Mouse (Mus musculus): ENCODE results near the gene Tspan9. TPM values are rescaled to one million over a fixed set of nuclear protein-coding genes. Genes with fewer than 3 reads are reported as not detected.
A peak's percentile ranks its signal among the peaks of the same experiment; 100 is the strongest.

Gene Tspan9
- polyA plus RNA-seq, 1 experiment from 2014 or later: 130 TPM

DNA sequence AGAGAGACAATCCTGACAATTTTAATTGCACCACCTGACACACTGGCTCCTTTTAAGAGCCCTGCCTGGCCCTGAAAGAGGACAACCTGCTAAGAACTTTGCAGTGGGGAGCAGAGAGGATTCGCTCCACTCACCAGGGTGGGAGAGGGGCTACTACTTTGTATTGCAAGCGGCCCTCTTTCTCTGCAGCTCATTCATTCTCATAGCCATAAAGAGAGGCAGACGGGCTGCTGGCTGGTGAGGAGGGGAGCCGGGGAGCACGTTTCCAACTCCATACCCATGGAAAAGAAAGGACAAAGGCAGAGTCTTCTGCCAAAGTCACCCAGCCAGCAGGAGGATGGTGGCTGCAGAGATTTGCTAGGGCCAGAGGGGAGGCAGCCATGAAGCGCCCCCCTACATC is 169.8 kb downstream of the Tspan9 start:
- ATAC-seq (replicated peaks; ENCODE audit: insufficient number of reproducible peaks, low FRiP score, low TSS enrichment): no peak
- H3K27ac ChIP-seq (ENCODE audit: low read depth, low read length): peak overlapping the region; percentile 37; the same call in 1 of the 2 replicates
- H3K4me3 ChIP-seq (ENCODE audit: low read depth, low read length): no peak overlapping the region
- H3K4me1 ChIP-seq (ENCODE audit: control insufficient read depth, insufficient read depth, low read length): peaks cover 44% of the 10 kb centered on the region
- H3K9ac ChIP-seq (ENCODE audit: low read depth, low read length): peak overlapping the region; percentile 12; the same call in 1 of the 2 replicates
- 76% methylated on average over 6 of the region's 6 CpGs for WGBS (ENCODE audit: insufficient replicate concordance)
- no peaks in the 10 kb centered on the region for H3K27me3 ChIP-seq (ENCODE audit: control insufficient read depth, insufficient read depth, low read length)
- H3K9me3 ChIP-seq (replicated peaks; ENCODE audit: control insufficient read depth, low read length): no peaks in the 10 kb centered on the region
- no peaks in the 10 kb centered on the region for H3K36me3 ChIP-seq (ENCODE audit: control insufficient read depth, insufficient read depth, low read length)
- H3K4me2 ChIP-seq: no peak overlapping the region

GRCm38 (mm10) chr6:127971931-127972330 is 171.5 kb downstream of the Tspan9 start:
- H3K9ac ChIP-seq (ENCODE audit: low read depth, low read length): no peak overlapping the region
- H3K4me1 ChIP-seq (ENCODE audit: control insufficient read depth, insufficient read depth, low read length): peaks cover 46% of the 10 kb centered on the region
- no peak overlapping the region for H3K27ac ChIP-seq (ENCODE audit: low read depth, low read length)
- H3K9me3 ChIP-seq (replicated peaks; ENCODE audit: control insufficient read depth, low read length): no peaks in the 10 kb centered on the region
- no peak for ATAC-seq (replicated peaks; ENCODE audit: insufficient number of reproducible peaks, low FRiP score, low TSS enrichment)
- no peaks in the 10 kb centered on the region for H3K36me3 ChIP-seq (ENCODE audit: control insufficient read depth, insufficient read depth, low read length)
- H3K4me3 ChIP-seq (ENCODE audit: low read depth, low read length): no peak overlapping the region
- no peak overlapping the region for H3K4me2 ChIP-seq
- no peaks in the 10 kb centered on the region for H3K27me3 ChIP-seq (ENCODE audit: control insufficient read depth, insufficient read depth, low read length)
- 80% methylated on average over 5 of the region's 5 CpGs for WGBS (ENCODE audit: insufficient replicate concordance)

DNA sequence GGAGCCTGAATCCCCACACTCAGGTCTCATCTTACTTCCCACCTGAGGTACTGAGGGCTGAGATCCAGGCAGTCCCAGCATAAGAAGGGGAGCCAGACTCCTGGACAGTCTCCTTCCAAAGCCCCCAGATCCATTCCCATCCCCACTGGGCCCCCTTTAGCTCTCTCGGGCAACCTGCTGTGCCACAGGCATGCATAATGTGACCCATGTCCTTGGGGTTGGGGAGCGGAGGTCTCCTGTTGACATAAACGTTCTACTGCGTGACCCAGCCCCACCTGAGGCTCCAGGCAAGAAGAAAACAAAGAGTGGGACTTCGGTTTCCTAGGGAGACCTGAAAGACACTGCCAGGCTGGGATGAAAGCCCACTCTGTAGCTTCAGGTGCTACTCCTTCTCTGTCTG is 172.5 kb downstream of the Tspan9 start:
- Histone ChIP-seq H3K27ac (ENCODE audit: low read depth, low read length) (no peak overlapping the region), H3K9ac (ENCODE audit: low read depth, low read length) (no peak overlapping the region), H3K4me2 (no peak overlapping the region), H3K9me3 (replicated peaks; ENCODE audit: control insufficient read depth, low read length) (no peaks in the 10 kb centered on the region), H3K27me3 (ENCODE audit: control insufficient read depth, insufficient read depth, low read length) (no peaks in the 10 kb centered on the region), H3K4me1 (ENCODE audit: control insufficient read depth, insufficient read depth, low read length) (peaks cover 40% of the 10 kb centered on the region), H3K36me3 (ENCODE audit: control insufficient read depth, insufficient read depth, low read length) (no peaks in the 10 kb centered on the region), H3K4me3 (ENCODE audit: low read depth, low read length) (no peak overlapping the region)
- 59% methylated on average over 5 of the region's 5 CpGs for WGBS (ENCODE audit: insufficient replicate concordance)
- ATAC-seq (replicated peaks; ENCODE audit: insufficient number of reproducible peaks, low FRiP score, low TSS enrichment): no peak

- no peak overlapping the region for H3K4me2 ChIP-seq
- peaks cover 32% of the 10 kb centered on the region for H3K4me1 ChIP-seq (ENCODE audit: control insufficient read depth, insufficient read depth, low read length)
- no peak overlapping the region for H3K9ac ChIP-seq (ENCODE audit: low read depth, low read length)
- H3K9me3 ChIP-seq (replicated peaks; ENCODE audit: control insufficient read depth, low read length): no peaks in the 10 kb centered on the region
- no peak overlapping the region for H3K27ac ChIP-seq (ENCODE audit: low read depth, low read length)
- WGBS (ENCODE audit: insufficient replicate concordance): 9% methylated on average over 7 of the region's 7 CpGs
- no peak overlapping the region for H3K4me3 ChIP-seq (ENCODE audit: low read depth, low read length)
- peaks cover 4% of the 10 kb centered on the region for H3K36me3 ChIP-seq (ENCODE audit: control insufficient read depth, insufficient read depth, low read length)
- no peaks in the 10 kb centered on the region for H3K27me3 ChIP-seq (ENCODE audit: control insufficient read depth, insufficient read depth, low read length)
- no peak for ATAC-seq (replicated peaks; ENCODE audit: insufficient number of reproducible peaks, low FRiP score, low TSS enrichment)
These were observed 173.3 kb downstream of the Tspan9 start for GRCm38 (mm10) chr6:127970120-127970519.

DNA sequence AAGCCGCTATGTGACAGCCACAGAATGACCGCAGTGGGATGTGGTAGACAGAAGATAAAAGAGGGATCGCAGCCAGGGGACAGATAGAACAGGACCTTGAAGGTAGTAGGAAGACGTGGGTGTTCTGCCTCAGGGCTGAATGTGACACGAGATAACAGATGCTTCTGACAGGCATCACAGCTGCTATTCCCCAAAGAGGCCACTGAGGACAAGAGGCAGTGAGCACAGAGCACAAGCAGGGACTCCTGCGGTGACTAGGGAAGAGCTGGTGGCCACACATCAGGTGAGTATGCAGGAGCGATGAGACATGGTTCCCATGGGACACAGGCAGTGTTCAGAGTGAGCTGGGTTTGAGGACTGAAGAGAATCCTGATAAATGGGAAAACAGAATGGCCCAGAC is 173.7 kb downstream of the Tspan9 start:
- Histone ChIP-seq H3K4me2 (no peak overlapping the region), H3K27ac (ENCODE audit: low read depth, low read length) (no peak overlapping the region), H3K36me3 (ENCODE audit: control insufficient read depth, insufficient read depth, low read length) (peaks cover 4% of the 10 kb centered on the region), H3K9me3 (replicated peaks; ENCODE audit: control insufficient read depth, low read length) (no peaks in the 10 kb centered on the region), H3K4me3 (ENCODE audit: low read depth, low read length) (no peak overlapping the region), H3K4me1 (ENCODE audit: control insufficient read depth, insufficient read depth, low read length) (peaks cover 28% of the 10 kb centered on the region), H3K9ac (ENCODE audit: low read depth, low read length) (no peak overlapping the region), H3K27me3 (ENCODE audit: control insufficient read depth, insufficient read depth, low read length) (no peaks in the 10 kb centered on the region)
- no peak for ATAC-seq (replicated peaks; ENCODE audit: insufficient number of reproducible peaks, low FRiP score, low TSS enrichment)
- WGBS (ENCODE audit: insufficient replicate concordance): 42% methylated on average over 7 of the region's 7 CpGs

GRCm38 (mm10) chr6:127965497-127965896 is 177.9 kb downstream of the Tspan9 start:
- H3K27ac ChIP-seq (ENCODE audit: low read depth, low read length): no peak overlapping the region
- WGBS (ENCODE audit: insufficient replicate concordance): 54% methylated on average over 8 of the region's 8 CpGs
- no peak overlapping the region for H3K4me2 ChIP-seq
- no peak overlapping the region for H3K4me3 ChIP-seq (ENCODE audit: low read depth, low read length)
- no peaks in the 10 kb centered on the region for H3K27me3 ChIP-seq (ENCODE audit: control insufficient read depth, insufficient read depth, low read length)
- no peak; the same call in 1 of the 2 replicates for ATAC-seq (replicated peaks; ENCODE audit: insufficient number of reproducible peaks, low FRiP score, low TSS enrichment)
- H3K4me1 ChIP-seq (ENCODE audit: control insufficient read depth, insufficient read depth, low read length): peaks cover 12% of the 10 kb centered on the region
- no peaks in the 10 kb centered on the region for H3K9me3 ChIP-seq (replicated peaks; ENCODE audit: control insufficient read depth, low read length)
- H3K9ac ChIP-seq (ENCODE audit: low read depth, low read length): no peak overlapping the region
- peaks cover 14% of the 10 kb centered on the region for H3K36me3 ChIP-seq (ENCODE audit: control insufficient read depth, insufficient read depth, low read length)

- peaks cover 10% of the 10 kb centered on the region for H3K36me3 ChIP-seq (ENCODE audit: control insufficient read depth, insufficient read depth, low read length)
- no peaks in the 10 kb centered on the region for H3K27me3 ChIP-seq (ENCODE audit: control insufficient read depth, insufficient read depth, low read length)
- no peak overlapping the region for H3K4me2 ChIP-seq
- no peak overlapping the region for H3K9ac ChIP-seq (ENCODE audit: low read depth, low read length)
- H3K27ac ChIP-seq (ENCODE audit: low read depth, low read length): no peak overlapping the region
- 76% methylated on average over 1 of the region's 1 CpGs for WGBS (ENCODE audit: insufficient replicate concordance)
- no peaks in the 10 kb centered on the region for H3K9me3 ChIP-seq (replicated peaks; ENCODE audit: control insufficient read depth, low read length)
- no peaks in the 10 kb centered on the region for H3K4me1 ChIP-seq (ENCODE audit: control insufficient read depth, insufficient read depth, low read length)
- H3K4me3 ChIP-seq (ENCODE audit: low read depth, low read length): no peak overlapping the region
- no peak for ATAC-seq (replicated peaks; ENCODE audit: insufficient number of reproducible peaks, low FRiP score, low TSS enrichment)
These were observed 183.2 kb downstream of the Tspan9 start for GRCm38 (mm10) chr6:127960203-127960602.

- Histone ChIP-seq H3K4me3 (ENCODE audit: low read depth, low read length) (no peak overlapping the region), H3K4me1 (ENCODE audit: control insufficient read depth, insufficient read depth, low read length) (no peaks in the 10 kb centered on the region), H3K36me3 (ENCODE audit: control insufficient read depth, insufficient read depth, low read length) (no peaks in the 10 kb centered on the region), H3K4me2 (no peak overlapping the region), H3K9me3 (replicated peaks; ENCODE audit: control insufficient read depth, low read length) (no peaks in the 10 kb centered on the region), H3K9ac (ENCODE audit: low read depth, low read length) (no peak overlapping the region), H3K27me3 (ENCODE audit: control insufficient read depth, insufficient read depth, low read length) (no peaks in the 10 kb centered on the region), H3K27ac (ENCODE audit: low read depth, low read length) (no peak overlapping the region)
- no peak for ATAC-seq (replicated peaks; ENCODE audit: insufficient number of reproducible peaks, low FRiP score, low TSS enrichment)
- 78% methylated on average over 5 of the region's 5 CpGs for WGBS (ENCODE audit: insufficient replicate concordance)
These were observed 187.2 kb downstream of the Tspan9 start for GRCm38 (mm10) chr6:127956172-127956571.

DNA sequence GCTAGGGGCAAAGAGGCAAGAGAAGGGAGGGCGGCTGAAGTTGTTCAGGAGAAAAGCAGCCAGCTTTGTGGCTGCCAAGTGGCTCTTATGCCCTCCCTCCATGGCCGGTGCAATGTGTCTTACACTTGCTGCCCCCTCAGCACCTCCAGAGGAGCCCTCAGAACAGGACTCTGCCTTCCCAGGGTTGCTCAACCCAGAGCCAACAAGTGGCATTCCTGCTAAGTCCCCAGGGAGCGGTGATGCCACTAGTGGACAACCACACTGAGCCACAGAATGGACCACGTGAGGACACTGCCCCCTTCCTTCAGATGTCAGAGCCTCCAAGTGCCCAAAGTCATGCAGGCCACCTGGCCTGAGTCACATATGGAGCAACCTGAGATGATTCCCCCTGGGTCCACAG is 190.3 kb downstream of the Tspan9 start:
- H3K4me3 ChIP-seq (ENCODE audit: low read depth, low read length): no peak overlapping the region
- no peak overlapping the region for H3K4me2 ChIP-seq
- ATAC-seq (replicated peaks; ENCODE audit: insufficient number of reproducible peaks, low FRiP score, low TSS enrichment): no peak
- H3K9ac ChIP-seq (ENCODE audit: low read depth, low read length): no peak overlapping the region
- no peaks in the 10 kb centered on the region for H3K4me1 ChIP-seq (ENCODE audit: control insufficient read depth, insufficient read depth, low read length)
- no peaks in the 10 kb centered on the region for H3K9me3 ChIP-seq (replicated peaks; ENCODE audit: control insufficient read depth, low read length)
- no peaks in the 10 kb centered on the region for H3K36me3 ChIP-seq (ENCODE audit: control insufficient read depth, insufficient read depth, low read length)
- H3K27me3 ChIP-seq (ENCODE audit: control insufficient read depth, insufficient read depth, low read length): no peaks in the 10 kb centered on the region
- 76% methylated on average over 4 of the region's 4 CpGs for whole genome bisulfite sequencing (ENCODE audit: insufficient replicate concordance)
- no peak overlapping the region for H3K27ac ChIP-seq (ENCODE audit: low read depth, low read length)
